Mouse (Mus musculus) kidney, embryonic 16.5 days (tissue): Measurements from ENCODE around the gene Wdr95. TPM values are rescaled to one million over a fixed set of nuclear protein-coding genes. Genes with fewer than 3 reads are reported as not detected.
"Not testable (repeated sequence)": the region's sequence is repeated elsewhere in the genome, so short reads cannot be mapped to it uniquely, and the experiment has no call there.

Experiments used
- ATAC-seq: fragments of 200-750 bp; cut with Nextera tagmentation; 2 replicates; pipeline ENCODE4 v1.8.0; 2017; ENCODE audit warnings: moderate TSS enrichment; ENCODE audit not compliant: low FRiP score, low TSS enrichment
- H3K27ac ChIP-seq: fragments of 300-500 bp; sonication (generic); 2 replicates; pipeline ENCODE4 v1.5.1; 2014; ENCODE audit warnings: low read length
- H3K27me3 ChIP-seq: fragments of 300-500 bp; sonication (generic); 2 replicates; pipeline ENCODE4 v1.6.1; 2014; ENCODE audit warnings: low read length, control low read depth, mixed read lengths; ENCODE audit not compliant: insufficient read depth
- H3K36me3 ChIP-seq: fragments of 300-500 bp; sonication (generic); 2 replicates; pipeline ENCODE4 v1.6.1; 2014; ENCODE audit warnings: low read length, control low read depth, mixed read lengths; ENCODE audit not compliant: insufficient read depth
- H3K4me1 ChIP-seq: fragments of 300-500 bp; sonication (generic); 2 replicates; pipeline ENCODE4 v1.6.1; 2014; ENCODE audit warnings: low read length, control low read depth, mixed read lengths; ENCODE audit not compliant: insufficient read depth
- H3K4me2 ChIP-seq: fragments of 300-500 bp; sonication (generic); replicated peaks from 2 replicates; pipeline ENCODE4 v1.6.1; 2014; ENCODE audit warnings: low read depth, low read length
- H3K4me3 ChIP-seq: fragments of 300-500 bp; sonication (generic); 2 replicates; pipeline ENCODE4 v1.5.1; 2014; ENCODE audit warnings: mild to moderate bottlenecking, low read length
- H3K9ac ChIP-seq: fragments of 300-500 bp; sonication (generic); replicated peaks from 2 replicates; pipeline ENCODE4 v1.6.1; 2014; ENCODE audit warnings: low read length
- H3K9me3 ChIP-seq: fragments of 300-500 bp; sonication (generic); 2 replicates; pipeline ENCODE4 v1.6.1; 2016; ENCODE audit warnings: low read length, control low read depth
- WGBS: fragments of 180-500 bp; shearing (Covaris S2); extraction: QIAGEN DNeasy Blood & Tissue Kit; methylation state at CpG from one replicate; pipeline ENCODE4 v1.1.7; 2014; 5-methylcytosine and 5-hydroxymethylcytosine counted together
- polyA plus RNA-seq: library from polyadenylated mRNA; unstranded; fragments of >200 nt; fragmentation: Nextera tagmentation; extraction: Ambion mirVana; gene quantifications from 2 replicates; pipeline ENCODE4 v1.2.1, GENCODE M21; 2015

The Wdr95 gene
- polyA plus RNA-seq, 1 experiment from 2014 or later = not detected

DNA sequence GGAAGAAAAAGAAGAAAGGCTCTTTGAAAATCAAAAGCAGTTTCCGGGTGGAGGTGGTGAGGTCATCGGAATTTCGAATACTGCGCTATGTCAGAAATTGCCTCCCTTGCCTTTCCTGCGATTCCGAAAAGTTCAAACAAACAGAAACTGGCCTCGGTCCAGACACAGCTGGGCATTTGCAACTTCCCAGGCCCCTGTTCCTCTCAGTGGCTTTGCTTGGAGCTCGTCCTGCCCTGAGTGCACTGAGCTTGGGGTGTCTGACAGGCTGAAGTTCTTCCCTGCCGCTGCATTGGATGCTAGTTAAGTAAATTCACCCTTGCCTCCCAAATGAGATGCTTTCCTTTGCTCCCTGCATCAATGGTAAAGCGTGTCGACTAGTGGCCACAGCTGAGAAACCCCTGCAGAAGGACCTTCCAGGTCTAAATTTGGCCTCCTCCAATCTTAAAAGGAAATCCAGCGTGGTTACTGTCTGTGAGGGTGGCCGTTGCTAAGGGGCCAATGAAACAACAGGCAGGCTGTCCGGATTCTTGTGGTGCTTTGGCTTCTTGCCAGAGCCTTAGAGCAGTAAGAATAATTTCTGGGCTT lies 14.3 kb upstream of the Wdr95 start:
- peak; percentile 62 for ATAC-seq
- Histone ChIP-seq H3K4me3 (peak overlapping the region; percentile 22), H3K4me2 (peak overlapping the region; percentile 50), H3K36me3 (no peaks in the 10 kb centered on the region), H3K9me3 (no peaks in the 10 kb centered on the region), H3K27ac (peak overlapping the region; percentile 83), H3K9ac (peak overlapping the region; percentile 13), H3K4me1 (peaks cover 21% of the 10 kb centered on the region), H3K27me3 (no peaks in the 10 kb centered on the region)
- 1% methylated on average over 14 of the region's 14 CpGs for WGBS

DNA sequence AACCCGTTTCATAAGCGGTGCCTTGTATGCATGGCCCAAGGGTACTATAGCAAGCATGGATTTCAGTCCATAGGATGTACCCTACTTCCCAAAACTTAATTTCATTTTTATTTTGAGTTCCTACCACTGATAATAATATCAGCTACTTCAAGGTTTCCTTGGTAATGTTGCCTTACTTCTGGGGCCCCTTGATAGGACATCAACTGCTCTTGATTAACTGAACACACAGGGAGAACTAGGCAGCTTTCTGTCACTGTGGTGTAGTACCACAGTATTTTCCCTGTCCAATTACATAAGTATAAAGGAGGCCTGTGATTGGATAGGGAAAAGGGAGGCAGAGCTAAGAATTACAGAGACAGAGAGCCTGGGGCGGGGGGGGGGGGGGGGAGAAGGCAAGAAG lies 13.6 kb upstream of the Wdr95 start:
- no peak overlapping the region; the same call in 1 of the 2 replicates for H3K4me2 ChIP-seq
- no peaks in the 10 kb centered on the region for H3K27me3 ChIP-seq
- 62% methylated on average over 2 of the region's 3 CpGs for WGBS
- H3K9me3 ChIP-seq = no peaks in the 10 kb centered on the region
- peak overlapping the region; percentile 83; the same call in 1 of the 2 replicates for H3K27ac ChIP-seq
- no peak overlapping the region for H3K9ac ChIP-seq
- peaks cover 19% of the 10 kb centered on the region for H3K4me1 ChIP-seq
- H3K36me3 ChIP-seq = no peaks in the 10 kb centered on the region
- ATAC-seq = no peak
- no peak overlapping the region for H3K4me3 ChIP-seq

- Histone ChIP-seq H3K9ac (no peak overlapping the region), H3K4me3 (no peak overlapping the region)
- WGBS = 59% methylated on average over 6 of the region's 6 CpGs
Measured at GRCm38 (mm10) chr5:149517116-149517515, 11.4 kb upstream of the Wdr95 start.

GRCm38 (mm10) chr5:149520806-149521205 lies 7.7 kb upstream of the Wdr95 start:
- Histone ChIP-seq H3K4me2 (no peak overlapping the region), H3K9ac (no peak overlapping the region), H3K4me1 (peaks cover 13% of the 10 kb centered on the region), H3K4me3 (no peak overlapping the region), H3K27me3 (peaks cover 5% of the 10 kb centered on the region; the same call in 1 of the 2 replicates), H3K36me3 (no peaks in the 10 kb centered on the region), H3K9me3 (no peaks in the 10 kb centered on the region), H3K27ac (no peak overlapping the region)
- no peak for ATAC-seq
- 84% methylated on average over 5 of the region's 5 CpGs for WGBS

More at GRCm38 (mm10) chr5:149517116-149517515, 11.4 kb upstream of the Wdr95 start:
- H3K4me2 ChIP-seq = no peak overlapping the region
- H3K27ac ChIP-seq = no peak overlapping the region
- no peaks in the 10 kb centered on the region for H3K27me3 ChIP-seq
- no peaks in the 10 kb centered on the region for H3K36me3 ChIP-seq
- ATAC-seq = no peak
- H3K9me3 ChIP-seq = no peaks in the 10 kb centered on the region
- H3K4me1 ChIP-seq = peaks cover 23% of the 10 kb centered on the region

DNA sequence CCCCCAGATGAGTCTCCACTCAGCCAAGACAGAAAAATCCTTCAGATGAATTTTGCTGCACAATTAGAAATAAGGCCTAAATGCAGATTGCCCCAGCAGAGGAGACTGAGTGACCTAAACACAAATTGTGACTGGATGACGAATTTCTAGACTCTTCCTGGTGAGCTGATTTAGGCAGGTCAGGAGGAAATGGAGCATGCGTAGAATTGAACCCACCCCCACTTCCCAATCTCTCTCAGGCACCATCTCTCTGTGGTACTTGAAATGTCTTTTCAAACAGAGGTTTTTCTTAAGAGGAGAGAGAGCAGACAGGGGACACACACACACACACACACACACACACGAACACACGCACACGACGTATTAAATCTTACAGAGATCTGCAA lies 4.6 kb upstream of the Wdr95 start:
- 59% methylated on average over 6 of the region's 6 CpGs for WGBS
- ATAC-seq = no peak
- Histone ChIP-seq H3K27me3 (peaks cover 5% of the 10 kb centered on the region; the same call in 1 of the 2 replicates), H3K4me3 (no peak overlapping the region), H3K27ac (peak overlapping the region; percentile 9; the same call in 1 of the 2 replicates), H3K9me3 (no peaks in the 10 kb centered on the region), H3K9ac (no peak overlapping the region), H3K36me3 (no peaks in the 10 kb centered on the region), H3K4me1 (peaks cover 28% of the 10 kb centered on the region), H3K4me2 (no peak overlapping the region)

- H3K27ac ChIP-seq = peak overlapping the region; percentile 9; the same call in 1 of the 2 replicates
- H3K36me3 ChIP-seq = no peaks in the 10 kb centered on the region
- no peaks in the 10 kb centered on the region for H3K9me3 ChIP-seq
- peaks cover 28% of the 10 kb centered on the region for H3K4me1 ChIP-seq
- H3K9ac ChIP-seq = no peak overlapping the region
- H3K4me3 ChIP-seq = no peak overlapping the region
- 0 out of 2 replicates have a peak overlapping the region, but pooled peaks have one; percentile 7 for H3K4me2 ChIP-seq
- H3K27me3 ChIP-seq = peaks cover 5% of the 10 kb centered on the region; the same call in 1 of the 2 replicates
- ATAC-seq = peak; percentile 64; the same call in 1 of the 2 replicates
- WGBS = 27% methylated on average over 16 of the region's 16 CpGs
Measured at GRCm38 (mm10) chr5:149524242-149524858, 4.1 kb upstream of the Wdr95 start.

GRCm38 (mm10) chr5:149525055-149525785 lies 3.3 kb upstream of the Wdr95 start:
- H3K36me3 ChIP-seq = no peaks in the 10 kb centered on the region
- 0 out of 2 replicates have a peak overlapping the region, but pooled peaks have one; percentile 7 for H3K4me2 ChIP-seq
- no peaks in the 10 kb centered on the region for H3K9me3 ChIP-seq
- no peak overlapping the region for H3K27ac ChIP-seq
- no peak overlapping the region for H3K9ac ChIP-seq
- peaks cover 28% of the 10 kb centered on the region for H3K4me1 ChIP-seq
- ATAC-seq = no peak
- no peak overlapping the region for H3K4me3 ChIP-seq
- H3K27me3 ChIP-seq = peaks cover 5% of the 10 kb centered on the region; the same call in 1 of the 2 replicates
- 47% methylated on average over 6 of the region's 6 CpGs for WGBS

DNA sequence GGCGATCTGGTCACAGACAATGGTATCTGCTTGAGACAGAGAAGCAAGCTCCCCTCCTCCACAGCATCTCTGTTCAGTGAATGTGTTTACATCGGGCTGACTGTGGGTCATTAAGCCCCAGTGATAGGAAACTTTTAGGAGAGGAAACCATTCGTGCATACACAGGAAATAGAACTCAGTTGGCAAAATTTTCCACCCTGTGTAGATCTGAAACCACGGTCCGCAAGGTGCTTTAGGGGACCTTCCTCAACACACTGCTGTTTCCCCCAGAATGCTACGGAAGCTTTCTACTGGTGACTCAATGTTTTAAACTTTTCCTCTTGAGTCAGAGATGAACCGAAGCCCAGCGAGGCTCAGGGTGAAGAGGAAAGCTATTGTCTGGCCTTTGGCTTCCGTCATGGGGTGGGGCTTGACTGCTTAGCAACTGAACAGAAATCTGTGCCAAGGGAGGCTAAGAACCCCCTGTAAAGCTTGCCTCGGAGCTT lies 2.0 kb upstream of the Wdr95 start:
- Histone ChIP-seq H3K4me1 (peaks cover 25% of the 10 kb centered on the region), H3K4me3 (no peak overlapping the region), H3K27me3 (peaks cover 5% of the 10 kb centered on the region; the same call in 1 of the 2 replicates), H3K27ac (peak overlapping the region; percentile 46), H3K9ac (no peak overlapping the region), H3K36me3 (no peaks in the 10 kb centered on the region), H3K4me2 (0 out of 2 replicates have a peak overlapping the region, but pooled peaks have one; percentile 4), H3K9me3 (no peaks in the 10 kb centered on the region)
- 42% methylated on average over 10 of the region's 10 CpGs for WGBS
- peak; percentile 19; the same call in 1 of the 2 replicates for ATAC-seq

DNA sequence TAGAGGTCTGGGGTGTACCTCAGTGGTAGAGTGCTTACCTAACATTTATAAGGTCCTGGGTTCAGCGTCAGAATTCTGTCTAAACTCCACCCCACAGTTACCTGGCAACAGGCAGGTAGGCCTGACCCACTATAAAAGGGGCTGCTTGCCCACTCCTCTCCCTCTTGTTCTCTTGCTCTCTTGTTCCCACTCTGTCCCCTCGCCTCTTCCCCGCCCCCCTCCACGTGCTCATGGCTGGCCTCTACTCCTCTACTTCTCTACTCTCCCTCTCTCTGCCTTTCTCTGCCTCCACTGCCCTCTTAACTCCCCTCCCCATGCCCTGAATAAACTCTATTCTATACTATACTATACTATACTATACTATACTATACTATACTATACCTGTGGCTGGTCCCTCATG lies 1.2 kb upstream of the Wdr95 start:
- not testable (repeated sequence) for H3K36me3 ChIP-seq, H3K4me2 ChIP-seq, H3K9ac ChIP-seq, H3K9me3 ChIP-seq, H3K27ac ChIP-seq, H3K27me3 ChIP-seq, H3K4me3 ChIP-seq, ATAC-seq
- H3K4me1 ChIP-seq = peaks cover 22% of the 10 kb centered on the region
- 84% methylated on average over 4 of the region's 4 CpGs for WGBS
